Mouse (Mus musculus) WW6 (cell line): Measurements from ENCODE around the gene Hmox1.

ENCODE experiments used
- DNase-seq: peaks from one replicate; pipeline ENCODE4 v3.0.0-alpha.2; 2013; ENCODE audit warnings: low read depth, low spot score

Hmox1 gene

DNA sequence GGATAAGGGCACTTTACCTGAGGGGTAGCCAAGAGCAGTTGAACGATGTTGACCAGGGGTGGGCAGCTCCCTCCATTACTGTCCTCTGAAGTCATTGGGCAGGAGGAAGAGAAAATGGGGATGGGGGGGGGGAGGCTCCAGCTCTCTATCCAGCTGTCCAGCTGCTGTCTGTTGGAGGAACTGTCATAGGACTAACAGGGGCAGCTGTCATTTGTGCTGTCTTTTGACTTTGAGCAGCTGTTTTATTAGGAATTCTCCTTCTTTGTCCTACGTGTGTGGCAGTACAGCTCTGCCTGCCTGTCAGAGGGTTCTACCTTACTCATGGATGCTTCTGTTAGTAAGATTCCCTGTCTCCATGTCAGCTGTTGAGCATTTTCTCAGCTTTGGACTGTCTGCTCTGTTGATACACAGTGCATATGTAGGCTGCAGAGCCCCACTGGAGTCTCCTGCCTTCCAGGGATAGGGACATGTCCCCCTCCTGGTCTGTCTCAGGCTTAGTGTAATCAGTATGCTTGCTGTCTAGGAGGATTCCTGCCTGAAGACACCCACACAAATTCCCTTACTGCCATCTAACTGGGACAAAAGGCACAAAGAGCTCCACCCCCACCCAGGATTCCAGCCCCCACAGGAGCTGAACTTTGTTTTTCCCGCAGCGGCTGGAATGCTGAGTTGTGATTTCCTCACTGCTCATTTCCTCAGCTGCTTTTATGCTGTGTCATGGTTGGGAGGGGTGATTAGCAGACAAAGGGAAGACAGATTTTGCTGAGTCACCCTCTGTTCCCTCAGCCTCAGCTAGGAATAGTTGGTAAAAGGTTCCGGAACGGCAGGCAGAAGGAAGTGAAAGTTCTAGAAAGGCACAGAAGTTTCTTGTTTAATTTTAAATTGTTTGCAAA is 4.2 kb upstream of the Hmox1 start:
- peak; percentile 84 for DNase-seq

- DNase-seq = no peak
Measured at GRCm38 (mm10) chr8:75090781-75091365, 2.5 kb upstream of the Hmox1 start.

- DNase-seq = no peak
Measured at GRCm38 (mm10) chr8:75102956-75103355, 9.5 kb downstream of the Hmox1 start.

GRCm38 (mm10) chr8:75103376-75103878 is 10.0 kb downstream of the Hmox1 start:
- DNase-seq = no peak

DNA sequence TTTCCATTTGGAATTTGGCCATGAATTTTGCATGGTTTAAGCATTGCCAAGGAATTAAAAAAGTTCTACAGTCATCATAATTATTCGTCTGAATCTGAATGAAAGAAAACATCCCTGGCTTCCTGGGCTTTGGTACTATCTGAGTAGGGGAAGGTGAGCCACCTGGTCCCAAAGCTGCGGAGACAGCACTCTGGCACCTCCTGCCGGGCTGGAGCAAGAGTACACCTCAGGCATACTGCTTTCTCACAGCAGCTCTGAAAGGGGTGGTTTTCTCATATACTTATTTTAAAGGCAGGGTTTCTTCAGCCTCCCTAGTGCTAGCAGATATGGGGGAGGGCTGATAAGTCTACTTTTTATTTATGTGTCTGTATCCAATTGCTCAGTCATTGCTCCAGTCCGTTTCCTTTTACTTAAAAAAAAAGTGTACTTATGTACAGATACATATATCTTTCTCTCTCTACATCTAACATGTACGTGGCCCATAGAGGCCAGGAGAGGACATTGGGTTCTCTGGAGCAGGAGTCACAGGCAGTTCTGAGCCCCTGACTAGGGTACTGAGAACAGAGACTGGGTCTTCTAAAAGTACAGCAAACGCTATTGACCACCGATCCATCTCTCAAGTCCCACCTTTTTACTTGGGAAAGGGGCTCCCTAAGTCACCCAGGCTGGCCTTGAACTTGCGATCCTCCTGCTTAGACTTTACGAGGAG is 15.3 kb downstream of the Hmox1 start:
- DNase-seq = peak; percentile 76

GRCm38 (mm10) chr8:75109236-75109967 is 16.0 kb downstream of the Hmox1 start, which contains the start of gene Mcm5:
Mcm5 (plus strand) TSS chr8:75109569.
- DNase-seq = peak; percentile 100

DNA sequence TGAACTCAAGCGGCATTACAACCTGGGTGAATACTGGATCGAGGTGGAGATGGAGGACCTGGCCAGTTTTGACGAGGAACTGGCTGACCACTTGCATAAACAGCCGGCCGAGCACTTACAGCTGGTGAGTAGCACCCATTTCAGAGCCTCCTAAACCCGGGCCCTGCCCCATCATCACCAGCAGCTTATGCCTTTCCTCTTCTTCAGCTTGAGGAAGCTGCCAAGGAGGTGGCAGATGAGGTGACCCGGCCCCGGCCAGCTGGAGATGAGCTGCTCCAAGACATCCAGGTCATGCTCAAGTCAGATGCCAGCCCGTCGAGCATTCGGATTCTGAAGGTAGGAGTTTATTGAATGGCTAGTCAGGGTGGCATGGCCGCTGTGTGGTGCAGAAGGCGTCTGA is 16.7 kb downstream of the Hmox1 start:
- DNase-seq = no peak

DNA sequence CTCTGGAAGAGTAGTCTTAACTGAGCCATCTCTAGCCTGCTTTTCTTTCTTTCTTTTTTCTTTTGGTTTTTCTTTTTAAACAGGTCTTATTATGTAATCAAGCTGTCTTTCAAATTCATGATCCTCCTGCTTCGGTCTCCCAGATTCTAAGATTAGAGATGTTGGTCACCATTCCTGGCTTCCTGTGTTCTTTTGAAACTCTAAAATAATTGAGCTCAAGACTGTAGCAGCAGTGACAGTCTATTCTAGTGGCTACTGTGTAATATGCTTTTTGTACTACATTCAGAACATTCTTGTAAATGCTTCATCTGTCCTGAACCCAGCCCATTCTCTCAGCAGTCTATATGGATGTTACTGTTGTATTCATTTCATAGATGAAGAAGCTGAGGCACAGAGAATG is 25.1 kb downstream of the Hmox1 start:
- no peak for DNase-seq

- no peak for DNase-seq
Measured at GRCm38 (mm10) chr8:75119287-75119686, 25.9 kb downstream of the Hmox1 start.

DNA sequence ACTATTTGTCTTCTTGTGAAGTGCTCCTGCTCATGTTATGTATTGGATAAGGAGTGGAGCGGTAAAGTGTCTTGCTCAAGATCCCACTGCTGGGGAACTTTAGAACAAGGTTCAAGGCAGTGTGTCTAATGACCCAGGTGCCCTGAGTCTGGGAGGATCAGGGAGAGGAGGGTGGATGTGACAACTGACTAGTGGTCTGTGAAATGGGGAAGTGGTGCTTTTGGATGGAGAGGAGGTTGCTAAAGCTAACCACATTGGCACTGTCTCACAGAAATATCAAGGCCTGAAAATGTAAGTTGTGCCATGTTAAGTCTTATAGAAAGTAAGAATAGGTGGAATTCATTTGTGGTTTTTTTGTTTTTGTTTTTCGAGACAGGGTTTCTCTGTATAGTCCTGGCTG is 26.3 kb downstream of the Hmox1 start:
- DNase-seq = no peak

DNA sequence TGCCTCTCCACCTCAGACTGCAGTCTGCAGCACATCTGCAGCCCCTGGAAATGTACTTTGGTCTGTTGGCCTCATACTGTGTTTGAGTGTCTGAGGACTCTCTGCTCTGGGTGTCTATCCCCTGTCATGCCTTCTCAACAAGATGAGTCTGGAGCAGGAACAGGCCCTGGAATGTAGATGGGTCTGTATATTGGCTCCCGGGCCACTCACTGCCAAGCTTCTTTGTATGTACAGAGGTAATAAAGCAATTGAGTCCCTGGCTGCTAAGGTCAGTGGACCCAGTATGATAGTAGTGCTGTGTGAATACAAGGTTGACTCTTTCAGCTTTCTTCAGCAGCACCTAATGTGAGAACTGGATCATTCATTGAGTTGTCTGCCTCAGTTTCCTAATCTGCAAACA is 34.0 kb downstream of the Hmox1 start:
- no peak for DNase-seq

- peak; percentile 50 for DNase-seq
Measured at GRCm38 (mm10) chr8:75132485-75132884, 39.1 kb downstream of the Hmox1 start.

- DNase-seq = no peak
Measured at GRCm38 (mm10) chr8:75133399-75133798, 40.0 kb downstream of the Hmox1 start.

DNA sequence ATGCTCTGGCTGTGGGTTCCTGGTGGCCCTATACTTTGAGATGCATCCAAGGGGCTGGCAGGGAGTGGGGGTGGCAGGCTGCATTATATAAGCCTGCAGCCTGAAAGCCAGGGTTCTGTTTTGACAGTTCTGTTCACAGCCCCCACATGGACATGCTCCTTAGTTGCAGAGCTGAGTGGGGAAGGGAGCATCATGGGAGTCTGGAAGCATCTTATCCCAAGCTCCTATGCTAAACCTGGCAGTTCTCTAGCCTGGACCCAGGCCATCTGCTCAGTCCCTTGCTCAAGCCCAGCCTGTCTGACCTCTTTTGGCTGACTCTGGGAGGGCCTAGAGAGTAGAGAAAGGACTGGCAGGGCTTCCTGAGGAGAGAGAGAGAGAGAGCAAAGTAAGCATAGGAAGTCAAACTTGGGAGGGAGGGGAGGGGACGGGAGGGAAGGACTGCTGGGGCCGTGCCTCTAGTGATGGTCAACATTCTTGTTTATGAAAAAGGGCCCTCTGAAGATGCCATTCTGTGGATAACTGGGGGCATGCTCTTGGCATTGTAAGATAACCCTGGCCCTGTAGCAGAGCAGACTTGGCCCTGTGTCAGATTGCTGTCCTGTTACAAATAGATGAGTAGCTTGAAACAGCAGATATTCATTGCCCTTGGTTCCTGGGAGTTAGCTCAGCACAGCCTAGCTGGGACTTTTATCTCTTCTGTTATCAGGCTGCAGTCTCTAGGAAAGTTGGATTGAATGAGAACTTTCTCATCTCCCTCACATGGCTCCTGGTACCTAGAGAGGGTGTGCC is 41.4 kb downstream of the Hmox1 start:
- DNase-seq = no peak

- no peak for DNase-seq
Measured at GRCm38 (mm10) chr8:75135756-75136155, 42.3 kb downstream of the Hmox1 start.

- DNase-seq = no peak
Measured at GRCm38 (mm10) chr8:75136256-75136655, 42.8 kb downstream of the Hmox1 start.

GRCm38 (mm10) chr8:75137536-75137935 is 44.1 kb downstream of the Hmox1 start:
- no peak for DNase-seq
